Mouse (Mus musculus): Measurements from ENCODE around the gene Lpp.

DNA sequence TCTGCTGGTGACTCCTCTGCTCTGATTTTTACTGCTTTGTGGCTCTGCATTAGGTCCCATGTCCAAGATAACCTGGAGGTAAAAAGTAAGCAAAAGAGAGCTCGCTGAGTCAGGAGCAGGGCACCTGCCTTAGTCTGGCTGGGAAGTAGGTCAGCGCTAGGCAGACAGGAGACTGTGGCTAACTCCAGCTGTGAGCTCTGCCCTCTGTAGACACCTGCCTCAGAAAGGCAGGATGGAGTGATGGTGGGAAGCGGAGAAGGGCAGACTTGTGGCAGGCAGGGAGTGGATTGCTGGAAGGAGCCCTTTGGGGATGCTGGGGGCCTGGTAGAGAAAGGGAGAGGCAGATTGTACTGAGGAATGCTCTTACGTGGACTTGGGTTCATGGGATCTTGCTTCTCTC is 35.4 kb downstream of the Lpp start:
- peak; percentile 47; the same call in 1 of the 2 replicates for TF ChIP-seq CTCF (IDR thresholded peaks at IDR 0.05; ENCODE audit: borderline replicate concordance, control insufficient read depth, extremely low read depth, insufficient read depth, low read length, poor library complexity)
- TF ChIP-seq POLR2A (IDR thresholded peaks at IDR 0.05; ENCODE audit: control insufficient read depth, extremely low read depth, insufficient read depth, low read length, poor library complexity), result no peak

All from thymus, adult 2 months (tissue).